Mouse (Mus musculus): ENCODE measurements around the gene Megf11. TPM values are rescaled to one million over a fixed set of nuclear protein-coding genes. Genes with fewer than 3 reads are reported as not detected.
A peak's percentile ranks its signal among the peaks of the same experiment; 100 is the strongest.

Gene Megf11
- total and polyA plus RNA-seq, 3 experiments = 0.08 to 0.93 TPM; not detected in 1

- Histone ChIP-seq H3K79me2 (ENCODE audit: control insufficient read depth, insufficient read depth, low read length, poor library complexity) (peaks cover 21% of the 10 kb centered on the region), H3K9ac (ENCODE audit: control insufficient read depth, low read depth, low read length, poor library complexity, severe bottlenecking) (peak within 1 kb of the TSS; percentile 92), H3K4me3 (ENCODE audit: control insufficient read depth in 1 of 2, insufficient read depth in 1 of 2, low read depth in 2 of 2, low read length in 2 of 2) (peak within 1 kb of the TSS; percentile 69 to 83), H3K4me1 (ENCODE audit: control insufficient read depth in 1 of 2, insufficient read depth in 2 of 2, low read length in 2 of 2) (peaks cover 0 to 15% of the 10 kb centered on the region in 2 experiments; a peak in 2 of 4 replicates), H3K27ac (ENCODE audit: control insufficient read depth, low read depth, low read length) (peak within 1 kb of the TSS; percentile 82), H3K9me3 (replicated peaks; ENCODE audit: insufficient read depth, low read length) (no peaks in the 10 kb centered on the region), H3K36me3 (ENCODE audit: control insufficient read depth in 1 of 2, insufficient read depth in 2 of 2, low read length in 2 of 2) (peaks cover 0 to 25% of the 10 kb centered on the region in 2 experiments; a peak in 2 of 4 replicates), H3K27me3 (ENCODE audit: control insufficient read depth in 1 of 2, insufficient read depth in 2 of 2, low read length in 2 of 2) (no peaks in the 10 kb centered on the region)
- peak; percentile 96 for DNase-seq (ENCODE audit: low read depth, low spot score)
- no peak for TF ChIP-seq CHD2 (IDR thresholded peaks at IDR 0.05; ENCODE audit: low read length)
- no peak for TF ChIP-seq UBTF (IDR thresholded peaks at IDR 0.05; ENCODE audit: borderline replicate concordance, insufficient read depth, low read depth, low read length)
- peak; percentile 45; the same call in 1 of the 2 replicates for TF ChIP-seq TCF12 (IDR thresholded peaks at IDR 0.05; ENCODE audit: low read depth, low read length)
- no peak for TF ChIP-seq BHLHE40 (IDR thresholded peaks at IDR 0.05; ENCODE audit: borderline replicate concordance, low read depth, low read length)
- TF ChIP-seq JUND (IDR thresholded peaks at IDR 0.05; ENCODE audit: low read depth, low read length) = no peak
- no peak for TF ChIP-seq TAL1 (IDR thresholded peaks at IDR 0.05; ENCODE audit: low read length)
- TF ChIP-seq MYB (IDR thresholded peaks at IDR 0.05; ENCODE audit: low read depth, low read length) = no peak
- TF ChIP-seq ZKSCAN1 (IDR thresholded peaks at IDR 0.05; ENCODE audit: low read depth, low read length) = no peak
- TF ChIP-seq ZNF384 (IDR thresholded peaks at IDR 0.05; ENCODE audit: low read depth, low read length) = no peak
- TF ChIP-seq EP300 (IDR thresholded peaks at IDR 0.05; ENCODE audit: low read depth in 1 of 2, low read length in 2 of 2) = no peak
- TF ChIP-seq CTCF (IDR thresholded peaks at IDR 0.05 in 2 of 3, conservative IDR thresholded peaks at IDR 0.05 in 1 of 3; ENCODE audit: control insufficient read depth in 1 of 3, insufficient read depth in 1 of 3, low read depth in 2 of 3, low read length in 3 of 3, poor library complexity in 1 of 3, severe bottlenecking in 1 of 3) = peak in 1 of 3 experiments; percentile 37; a peak in 1 of 6 replicates
- no peak for TF ChIP-seq POLR2AphosphoS5 (IDR thresholded peaks at IDR 0.05; ENCODE audit: borderline replicate concordance, low read depth, low read length)
- TF ChIP-seq NELFE (IDR thresholded peaks at IDR 0.05; ENCODE audit: low read depth, low read length) = peak; percentile 72
- TF ChIP-seq KAT2A (conservative IDR thresholded peaks at IDR 0.05; ENCODE audit: low read depth, low read length) = no peak
- no peak for TF ChIP-seq MAZ (IDR thresholded peaks at IDR 0.05; ENCODE audit: low read depth, low read length)
- no peak for TF ChIP-seq GABPA (IDR thresholded peaks at IDR 0.05; ENCODE audit: low read depth, low read length)
- TF ChIP-seq CHD1 (IDR thresholded peaks at IDR 0.05; ENCODE audit: low read depth, low read length) = no peak
- no peak for TF ChIP-seq RCOR1 (IDR thresholded peaks at IDR 0.05; ENCODE audit: low read depth, low read length)
- TF ChIP-seq HCFC1 (IDR thresholded peaks at IDR 0.05; ENCODE audit: low read depth, low read length) = peak; percentile 86
- peak; percentile 100 for TF ChIP-seq TBP (IDR thresholded peaks at IDR 0.05; ENCODE audit: low read depth, low read length)
- no peak for TF ChIP-seq RAD21 (IDR thresholded peaks at IDR 0.05; ENCODE audit: low read depth, low read length)
- peak; percentile 5; the same call in 1 of the 2 replicates for TF ChIP-seq MXI1 (IDR thresholded peaks at IDR 0.05; ENCODE audit: low read depth, low read length)
- no peak; the same call in 1 of the 2 replicates for TF ChIP-seq E2F4 (IDR thresholded peaks at IDR 0.05; ENCODE audit: borderline replicate concordance, low read depth, low read length)
- 0 out of 2 replicates have a peak, but pooled peaks have one; percentile 40 for TF ChIP-seq GATA1 (IDR thresholded peaks at IDR 0.05; ENCODE audit: low read depth, low read length)
- TF ChIP-seq ZMIZ1 (IDR thresholded peaks at IDR 0.05; ENCODE audit: low read depth, low read length) = no peak
- TF ChIP-seq MEF2A (IDR thresholded peaks at IDR 0.05; ENCODE audit: extremely low read depth, insufficient replicate concordance, low read depth, low read length, poor library complexity, severe bottlenecking) = no peak
- TF ChIP-seq USF2 (IDR thresholded peaks at IDR 0.05; ENCODE audit: borderline replicate concordance in 1 of 2, insufficient read depth in 1 of 2, low read depth in 1 of 2, low read length in 2 of 2) = no peak
- TF ChIP-seq MAFK (IDR thresholded peaks at IDR 0.05; ENCODE audit: borderline replicate concordance, low read depth, low read length) = peak; percentile 99
- no peak for TF ChIP-seq ZC3H11A (IDR thresholded peaks at IDR 0.05; ENCODE audit: low read depth, low read length)
- TF ChIP-seq MYC (IDR thresholded peaks at IDR 0.05; ENCODE audit: low read depth, low read length) = no peak
- TF ChIP-seq POLR2AphosphoS2 (IDR thresholded peaks at IDR 0.05; ENCODE audit: low read length) = no peak
- TF ChIP-seq USF1 (IDR thresholded peaks at IDR 0.05; ENCODE audit: low read depth, low read length) = 0 out of 2 replicates have a peak, but pooled peaks have one; percentile 26
- no peak for TF ChIP-seq SMC3 (IDR thresholded peaks at IDR 0.05; ENCODE audit: low read depth, low read length)
- TF ChIP-seq ETS1 (IDR thresholded peaks at IDR 0.05; ENCODE audit: low read depth, low read length) = peak; percentile 55
- TF ChIP-seq MAX (IDR thresholded peaks at IDR 0.05; ENCODE audit: low read length) = no peak
- TF ChIP-seq ELF1 (IDR thresholded peaks at IDR 0.05; ENCODE audit: low read depth, low read length) = peak; percentile 87
Observed at GRCm38 (mm10) chr9:64737406-64738201, 352.2 kb downstream of the Megf11 start, which contains the start of gene Rab11a. TSS of gene Rab11a (minus strand) at chr9:64737758.
